10 mouse cellular contexts compared by ENCODE assay signal in the genomic region with DNA sequence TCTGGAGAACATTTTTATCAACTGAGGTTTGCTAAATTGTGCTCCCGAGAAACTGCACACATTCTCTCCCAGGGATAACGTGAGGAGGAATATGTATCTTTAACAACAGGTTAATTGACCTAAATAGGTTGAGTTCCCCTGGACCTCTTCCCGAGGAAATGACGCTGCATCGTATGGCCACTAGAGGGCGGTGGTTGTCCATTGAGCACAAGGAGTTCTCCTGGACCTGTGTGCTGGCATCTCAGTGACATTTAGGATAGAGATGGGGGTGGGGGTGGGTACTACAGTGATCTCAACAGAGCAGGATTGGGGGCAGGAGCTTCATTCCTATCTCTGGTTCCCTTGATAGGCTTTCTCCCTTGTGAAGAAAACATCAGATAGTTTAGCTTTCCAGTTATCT. TPM values are rescaled to one million over a fixed set of nuclear protein-coding genes. Genes with fewer than 3 reads are reported as not detected.
A peak's percentile ranks its signal among the peaks of the same experiment; 100 is the strongest.
DNase-seq lines count a peak whose midpoint lies in the region; ATAC-seq and TF ChIP-seq lines count a peak whose summit lies in the region.
"Had no signal": no experiment of that assay in that cellular context is flagged by ENCODE, and none has a peak within 500 bp of the region (broad histone marks: within the 10 kb centered on the region; RNA-seq: fewer than 3 reads in every experiment).

No protein-coding gene starts in this region.

- no peak overlapping the region for H3K4me3 ChIP-seq in heart, embryonic 10.5 days
- no peak overlapping the region for H3K4me3 ChIP-seq in thymus, adult 2 months (ENCODE audit: control insufficient read depth, insufficient read depth, low read length)
- H3K4me3 ChIP-seq: embryonic facial prominence, embryonic 12.5 days; limb, embryonic 13.5 days had no signal

- TF ChIP-seq CTCF in thymus, adult 2 months (IDR thresholded peaks at IDR 0.05; ENCODE audit: borderline replicate concordance, control insufficient read depth, extremely low read depth, insufficient read depth, low read length, poor library complexity): peak; percentile 43; the same call in 1 of the 2 replicates

- DNase-seq in heart, adult 18-20 months: peak; percentile 20 to 66
- DNase-seq in heart, embryonic 10.5 days (ENCODE audit: low spot score): no peak
- DNase-seq in 416B (ENCODE audit: low read depth) (peak; percentile 68), ZHBTc4 (ENCODE audit: low read depth, low spot score) (peak; percentile 83)
- DNase-seq in kidney, postnatal 14 days: peak; percentile 44
- peak; percentile 50 for DNase-seq in thymus, adult 2 months

- H3K4me1 ChIP-seq in heart, embryonic 10.5 days: no peaks in the 10 kb centered on the region
- no peaks in the 10 kb centered on the region for H3K4me1 ChIP-seq in thymus, adult 2 months (replicated peaks; ENCODE audit: control insufficient read depth, insufficient read depth, low read length)
- H3K4me1 ChIP-seq: embryonic facial prominence, embryonic 12.5 days; limb, embryonic 13.5 days had no signal

- H3K27me3 ChIP-seq in heart, embryonic 10.5 days (ENCODE audit: insufficient read depth, poor library complexity, severe bottlenecking): no peaks in the 10 kb centered on the region
- H3K27me3 ChIP-seq in thymus, adult 2 months (ENCODE audit: control insufficient read depth, insufficient read depth, low read length): no peaks in the 10 kb centered on the region
- H3K27me3 ChIP-seq: embryonic facial prominence, embryonic 12.5 days; limb, embryonic 13.5 days had no signal

- 25% methylated on average over 6 of the region's 6 CpGs for whole genome bisulfite sequencing in heart, embryonic 10.5 days
- WGBS in thymus, adult 2 months: 14% methylated on average over 6 of the region's 6 CpGs

- 0 out of 2 replicates have a peak, but pooled peaks cover 2% of the 10 kb centered on the region for H3K9me3 ChIP-seq in heart, embryonic 10.5 days

- TF ChIP-seq POLR2A in thymus, adult 2 months (IDR thresholded peaks at IDR 0.05; ENCODE audit: control insufficient read depth, extremely low read depth, insufficient read depth, low read length, poor library complexity): no peak

- H3K36me3 ChIP-seq in heart, embryonic 10.5 days: no peaks in the 10 kb centered on the region
- no peaks in the 10 kb centered on the region for H3K36me3 ChIP-seq in thymus, adult 2 months (ENCODE audit: control insufficient read depth, insufficient read depth, low read length)
- H3K36me3 ChIP-seq: embryonic facial prominence, embryonic 12.5 days; limb, embryonic 13.5 days had no signal

- H3K27ac ChIP-seq in heart, embryonic 10.5 days: no peak overlapping the region
- H3K27ac ChIP-seq in thymus, adult 2 months (ENCODE audit: control insufficient read depth, insufficient read depth, low read length): no peak overlapping the region
- H3K27ac ChIP-seq: embryonic facial prominence, embryonic 12.5 days; limb, embryonic 13.5 days had no signal

- 0 out of 2 replicates have a peak, but pooled peaks have one; percentile 56 for ATAC-seq in common myeloid progenitor, adult 5-6 weeks (replicated peaks; ENCODE audit: low read depth, poor library complexity, severe bottlenecking)
- peak; percentile 55; the same call in 1 of the 2 replicates for ATAC-seq in megakaryocyte-erythroid progenitor cell, adult 5-6 weeks (replicated peaks; ENCODE audit: low FRiP score, low TSS enrichment, poor library complexity, severe bottlenecking)

RNA-seq across cellular contexts. Expression of a gene that starts 32.3 kb away (rescaled TPM):
- 1 to 10 TPM; 4.3 TPM for total RNA-seq in heart, adult 18-20 months (2021)
- polyA plus RNA-seq in heart, embryonic 10.5 days (2016; fragmentation: Nextera tagmentation; extraction: Ambion mirVana): 22.1 and 25.9 TPM in 2 replicates
- total RNA-seq in common myeloid progenitor, adult 5-6 weeks (2017): 10.9 and 19.9 TPM in 2 replicates
- total RNA-seq in megakaryocyte-erythroid progenitor cell, adult 5-6 weeks (2014; fragmentation: Nextera tagmentation): 11.5 and 13.1 TPM in 2 replicates
- total RNA-seq in megakaryocyte-erythroid progenitor cell, adult 5-6 weeks (2017): 4.9 and 19.0 TPM in 2 replicates
- 8.1 and 8.4 TPM in 2 replicates for polyA plus RNA-seq in thymus, adult 2 months (2012; rRNA removed)
